Mouse (Mus musculus) spleen, adult 10 weeks (tissue): ENCODE results near the gene Ptrh1. TPM values are rescaled to one million over a fixed set of nuclear protein-coding genes. Genes with fewer than 3 reads are reported as not detected.

ENCODE experiments used
- polyA plus RNA-seq: library from polyadenylated mRNA; stranded (reverse); fragments of 350-450 nt; fragmentation: Illumina TruSeq; extraction: RNeasy Lipid Tissue Mini Kit (QIAGEN cat#74804); gene quantifications from one replicate; pipeline ENCODE4 v1.2.3, GENCODE M21; 2015; ENCODE audit warnings: low replicate concordance; ENCODE audit not compliant: insufficient read depth

The Ptrh1 gene
- polyA plus RNA-seq = 2.1 TPM

GRCm38 (mm10) chr2:32775359-32776074, at the start of gene Ptrh1, which contains the start of gene Ttc16:
Gene Ptrh1, plus strand, starts transcription at chr2:32775786.
Gene Ttc16, minus strand, starts transcription at chr2:32775633.

GRCm38 (mm10) chr2:32740916-32741272, 34.7 kb upstream of the Ptrh1 start, which contains the start of gene 6330409D20Rik:
Gene 6330409D20Rik, minus strand, starts transcription at chr2:32741016.

GRCm38 (mm10) chr2:32757056-32757845, 18.3 kb upstream of the Ptrh1 start, which contains the start of gene Tor2a:
Gene Tor2a, plus strand, starts transcription at chr2:32757234.

GRCm38 (mm10) chr2:32784048-32784681, 8.6 kb downstream of the Ptrh1 start, which contains the start of gene Cfap157:
Gene Cfap157, minus strand, starts transcription at chr2:32784428.

Other genes starting within 250 kb of the Ptrh1 start
- 28.0 TPM for gene Fam102a, start 240.5 kb upstream of the Ptrh1 start, polyA plus RNA-seq
- 56.7 TPM for gene Dpm2, start 204.9 kb upstream of the Ptrh1 start, polyA plus RNA-seq
- not detected for gene Pip5kl1, start 201.0 kb upstream of the Ptrh1 start, polyA plus RNA-seq
- 0.15 TPM for gene 9430097D07Rik, start 200.1 kb upstream of the Ptrh1 start, polyA plus RNA-seq
- gene St6galnac4, start 188.7 kb upstream of the Ptrh1 start, polyA plus RNA-seq = 16.1 TPM
- 11.3 TPM for gene St6galnac6, start 176.1 kb upstream of the Ptrh1 start, polyA plus RNA-seq
- gene Ak1, start 154.0 kb upstream of the Ptrh1 start, polyA plus RNA-seq = 6.3 TPM
- gene Eng, start 129.2 kb upstream of the Ptrh1 start, polyA plus RNA-seq = 19.9 TPM
- gene Fpgs, start 71.6 kb upstream of the Ptrh1 start, polyA plus RNA-seq = 9.0 TPM
- gene Cdk9, start 62.7 kb upstream of the Ptrh1 start, polyA plus RNA-seq = 102 TPM
- 19.7 TPM for gene Sh2d3c, start 54.7 kb upstream of the Ptrh1 start, polyA plus RNA-seq
- not detected for gene 6330409D20Rik, start 34.8 kb upstream of the Ptrh1 start, polyA plus RNA-seq
- gene Tor2a, start 18.6 kb upstream of the Ptrh1 start, polyA plus RNA-seq = 12.6 TPM
- 0.12 TPM for gene Ttc16, start 153 bp upstream of the Ptrh1 start, polyA plus RNA-seq
- gene Cfap157, start 8.6 kb downstream of the Ptrh1 start, polyA plus RNA-seq = not detected
- gene Stxbp1, start 71.5 kb downstream of the Ptrh1 start, polyA plus RNA-seq = 7.0 TPM
- gene Fam129b, start 100.3 kb downstream of the Ptrh1 start, polyA plus RNA-seq = 3.2 TPM
- 2,666 TPM for gene Rpl12, start 185.8 kb downstream of the Ptrh1 start, polyA plus RNA-seq
- 5.3 TPM for gene Lrsam1, start 185.8 kb downstream of the Ptrh1 start, polyA plus RNA-seq
- gene Slc2a8, start 206.3 kb downstream of the Ptrh1 start, polyA plus RNA-seq = 2.0 TPM